Mouse (Mus musculus) MEL (cell line): Measurements from ENCODE around the gene Rap1gds1.

Source experiments
- CHD2 ChIP-seq: IDR thresholded peaks from 2 replicates; pipeline ENCODE4 v1.6.1; 2011; ENCODE audit warnings: low read length, improper control_type of control experiment
- E2F4 ChIP-seq: IDR thresholded peaks from 2 replicates; pipeline ENCODE4 v1.6.1; 2011; ENCODE audit warnings: low read depth, low read length, improper control_type of control experiment, borderline replicate concordance
- EP300 ChIP-seq, 2 experiments: IDR thresholded peaks; 2 replicates each; pipeline ENCODE4 v1.6.1; 2011; ENCODE audit warnings: improper control_type of control experiment in 2 of 2, low read length in 2 of 2, low read depth in 1 of 2, mild to moderate bottlenecking in 1 of 2
- ETS1 ChIP-seq: IDR thresholded peaks from 2 replicates; pipeline ENCODE4 v1.6.1; 2012; ENCODE audit warnings: low read depth, mild to moderate bottlenecking, inconsistent platforms, low read length, improper control_type of control experiment, moderate library complexity
- GABPA ChIP-seq: IDR thresholded peaks from 2 replicates; pipeline ENCODE4 v1.6.1; 2012; ENCODE audit warnings: low read depth, mild to moderate bottlenecking, inconsistent platforms, low read length, improper control_type of control experiment, moderate library complexity
- MAFK ChIP-seq: IDR thresholded peaks from 2 replicates; pipeline ENCODE4 v1.6.1; 2011; ENCODE audit warnings: low read depth, mild to moderate bottlenecking, low read length, improper control_type of control experiment, borderline replicate concordance
- MEF2A ChIP-seq: IDR thresholded peaks from 2 replicates; pipeline ENCODE4 v1.6.1; 2014; ENCODE audit warnings: low read depth, mild to moderate bottlenecking, inconsistent platforms, low read length, improper control_type of control experiment; ENCODE audit not compliant: poor library complexity, insufficient replicate concordance, severe bottlenecking; ENCODE audit errors: extremely low read depth
- MXI1 ChIP-seq: IDR thresholded peaks from 2 replicates; pipeline ENCODE4 v1.6.1; 2011; ENCODE audit warnings: mild to moderate bottlenecking, low read depth, low read length, improper control_type of control experiment
- MYC ChIP-seq: IDR thresholded peaks from 2 replicates; pipeline ENCODE4 v1.6.1; 2011; ENCODE audit warnings: low read depth, mild to moderate bottlenecking, low read length, improper control_type of control experiment, moderate library complexity
- POLR2A ChIP-seq, 2 experiments: IDR thresholded peaks; 2 replicates each; pipeline ENCODE4 v1.6.1; 2011 to 2012; ENCODE audit warnings: low read length in 2 of 2, mild to moderate bottlenecking in 2 of 2, control low read depth in 1 of 2, improper control_type of control experiment in 1 of 2, low read depth in 1 of 2, moderate library complexity in 1 of 2; ENCODE audit not compliant: control insufficient read depth in 1 of 2, insufficient read depth in 1 of 2, poor library complexity in 1 of 2
- POLR2AphosphoS5 ChIP-seq: IDR thresholded peaks from 2 replicates; pipeline ENCODE4 v1.6.1; 2012; ENCODE audit warnings: low read depth, borderline replicate concordance, mild to moderate bottlenecking, inconsistent platforms, low read length, moderate library complexity, mixed read lengths
- UBTF ChIP-seq: IDR thresholded peaks from 2 replicates; pipeline ENCODE4 v1.6.1; 2012; ENCODE audit warnings: low read depth, mild to moderate bottlenecking, inconsistent platforms, low read length, improper control_type of control experiment, moderate library complexity, borderline replicate concordance; ENCODE audit not compliant: insufficient read depth

DNA sequence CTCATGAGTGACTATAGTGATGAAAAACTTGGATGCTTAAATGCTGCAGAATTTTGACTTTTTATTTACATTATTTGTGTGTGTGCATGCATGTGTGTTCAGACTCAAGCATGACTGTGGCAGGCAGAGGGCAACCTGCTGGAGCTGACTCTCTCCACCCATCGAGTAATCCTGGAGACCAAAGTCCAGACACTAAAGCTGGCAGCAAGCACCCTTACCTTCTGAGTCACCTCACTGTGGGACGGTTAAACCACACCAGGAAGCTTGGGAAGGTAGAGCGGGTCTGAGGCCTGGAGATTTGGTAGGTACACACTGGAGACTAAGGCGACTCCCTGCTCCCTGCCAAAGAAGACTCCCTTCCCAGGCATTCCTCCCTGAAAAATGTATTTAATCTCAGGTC is 38.0 kb downstream of the Rap1gds1 start:
- no peak for TF ChIP-seq MEF2A
- no peak for TF ChIP-seq UBTF
- no peak for TF ChIP-seq EP300 (IDR thresholded peaks at IDR 0.05; ENCODE audit: low read depth in 1 of 2, low read length in 2 of 2)
- no peak for TF ChIP-seq POLR2A (IDR thresholded peaks at IDR 0.05; ENCODE audit: control insufficient read depth in 1 of 2, insufficient read depth in 1 of 2, low read depth in 1 of 2, low read length in 2 of 2, poor library complexity in 1 of 2)
- no peak for TF ChIP-seq MYC
- TF ChIP-seq MXI1: no peak
- TF ChIP-seq GABPA: no peak
- TF ChIP-seq MAFK: no peak
- TF ChIP-seq E2F4: no peak
- no peak for TF ChIP-seq POLR2AphosphoS5
- no peak for TF ChIP-seq CHD2
- TF ChIP-seq ETS1: no peak
